Mouse (Mus musculus) heart, embryonic 16.5 days (tissue): ENCODE data around the gene Npas1. TPM values are rescaled to one million over a fixed set of nuclear protein-coding genes. Genes with fewer than 3 reads are reported as not detected.

ENCODE experiments used
- ATAC-seq: fragments of 200-750 bp; cut with Nextera tagmentation; replicated peaks from 2 replicates; pipeline ENCODE4 v1.8.0; 2017; ENCODE audit warnings: moderate number of reproducible peaks; ENCODE audit not compliant: insufficient read depth, low FRiP score; ENCODE audit errors: extremely low read depth
- H3K27ac ChIP-seq: fragments of 300-500 bp; sonication (generic); 2 replicates; pipeline ENCODE4 v1.5.1; 2014; ENCODE audit warnings: mild to moderate bottlenecking, low read length, control low read depth, moderate library complexity
- H3K27me3 ChIP-seq: fragments of 300-500 bp; sonication (generic); 2 replicates; pipeline ENCODE4 v1.6.1; 2014; ENCODE audit warnings: low read length, mixed read lengths; ENCODE audit not compliant: control insufficient read depth, insufficient read depth
- H3K36me3 ChIP-seq: fragments of 300-500 bp; sonication (generic); 2 replicates; pipeline ENCODE4 v1.6.1; 2014; ENCODE audit not compliant: control insufficient read depth, insufficient read depth
- H3K4me1 ChIP-seq: fragments of 300-500 bp; sonication (generic); 2 replicates; pipeline ENCODE4 v1.6.1; 2014; ENCODE audit warnings: low read length, mixed read lengths; ENCODE audit not compliant: control insufficient read depth, insufficient read depth
- H3K4me2 ChIP-seq: fragments of 300-500 bp; sonication (generic); 2 replicates; pipeline ENCODE4 v1.6.1; 2014; ENCODE audit warnings: low read depth, mild to moderate bottlenecking, control low read depth, low read length
- H3K4me3 ChIP-seq: fragments of 300-500 bp; sonication (generic); 2 replicates; pipeline ENCODE4 v1.5.1; 2014; ENCODE audit warnings: mild to moderate bottlenecking, control low read depth, low read length
- H3K9ac ChIP-seq: fragments of 300-500 bp; sonication (generic); 2 replicates; pipeline ENCODE4 v1.6.1; 2014; ENCODE audit warnings: low read length, control low read depth
- H3K9me3 ChIP-seq: fragments of 300-500 bp; sonication (generic); replicated peaks from 2 replicates; pipeline ENCODE4 v1.6.1; 2016; ENCODE audit warnings: low read length; ENCODE audit not compliant: control insufficient read depth
- WGBS: fragments of 180-500 bp; shearing (Covaris S2); extraction: QIAGEN DNeasy Blood & Tissue Kit; methylation state at CpG from one replicate; pipeline ENCODE4 v1.1.7; 2014; 5-methylcytosine and 5-hydroxymethylcytosine counted together
- polyA plus RNA-seq: library from polyadenylated mRNA; unstranded; fragments of >200 nt; fragmentation: Nextera tagmentation; extraction: Ambion mirVana; gene quantifications from 2 replicates; pipeline ENCODE4 v1.2.1, GENCODE M21; 2015

Npas1 gene
- polyA plus RNA-seq, 1 experiment from 2014 or later, result 0.59 TPM

- WGBS, result 89% methylated on average over 5 of the region's 5 CpGs
- no peak for ATAC-seq
Observed at GRCm38 (mm10) chr7:16418713-16419112, 58.8 kb downstream of the Npas1 start.

GRCm38 (mm10) chr7:16417141-16417771, 60.3 kb downstream of the Npas1 start:
- WGBS, result 41% methylated on average over 10 of the region's 10 CpGs
- H3K36me3 ChIP-seq, result peaks cover 34% of the 10 kb centered on the region
- ATAC-seq, result peak; percentile 84

More at GRCm38 (mm10) chr7:16418713-16419112, 58.8 kb downstream of the Npas1 start:
- no peak overlapping the region for H3K9ac ChIP-seq
- H3K9me3 ChIP-seq, result no peaks in the 10 kb centered on the region
- H3K27me3 ChIP-seq, result no peaks in the 10 kb centered on the region
- H3K4me1 ChIP-seq, result peaks cover 21% of the 10 kb centered on the region
- no peak overlapping the region for H3K4me2 ChIP-seq
- peaks cover 45% of the 10 kb centered on the region for H3K36me3 ChIP-seq
- no peak overlapping the region for H3K27ac ChIP-seq
- H3K4me3 ChIP-seq, result no peak overlapping the region

GRCm38 (mm10) chr7:16415426-16415825, 62.1 kb downstream of the Npas1 start:
- Histone ChIP-seq H3K27ac (no peak overlapping the region), H3K4me1 (peaks cover 27% of the 10 kb centered on the region), H3K27me3 (no peaks in the 10 kb centered on the region), H3K36me3 (peaks cover 16% of the 10 kb centered on the region), H3K9me3 (no peaks in the 10 kb centered on the region), H3K9ac (no peak overlapping the region), H3K4me2 (no peak overlapping the region), H3K4me3 (no peak overlapping the region)
- WGBS, result 70% methylated on average over 3 of the region's 3 CpGs
- no peak for ATAC-seq

More at GRCm38 (mm10) chr7:16417141-16417771, 60.3 kb downstream of the Npas1 start:
- H3K4me1 ChIP-seq, result peaks cover 25% of the 10 kb centered on the region
- no peaks in the 10 kb centered on the region for H3K9me3 ChIP-seq
- 0 out of 2 replicates have a peak overlapping the region, but pooled peaks have one; percentile 10 for H3K4me2 ChIP-seq
- no peak overlapping the region for H3K4me3 ChIP-seq
- H3K9ac ChIP-seq, result no peak overlapping the region
- no peaks in the 10 kb centered on the region for H3K27me3 ChIP-seq
- peak overlapping the region; percentile 82 for H3K27ac ChIP-seq

- 81% methylated on average over 2 of the region's 2 CpGs for WGBS
- Histone ChIP-seq H3K27ac (no peak overlapping the region), H3K4me2 (no peak overlapping the region), H3K4me1 (peaks cover 26% of the 10 kb centered on the region), H3K27me3 (no peaks in the 10 kb centered on the region), H3K4me3 (no peak overlapping the region), H3K36me3 (peaks cover 3% of the 10 kb centered on the region; the same call in 1 of the 2 replicates), H3K9ac (no peak overlapping the region), H3K9me3 (no peaks in the 10 kb centered on the region)
- ATAC-seq, result no peak
Observed at GRCm38 (mm10) chr7:16412930-16413329, 64.6 kb downstream of the Npas1 start.

GRCm38 (mm10) chr7:16412220-16412896, 65.2 kb downstream of the Npas1 start:
- Histone ChIP-seq H3K36me3 (peaks cover 3% of the 10 kb centered on the region; the same call in 1 of the 2 replicates), H3K4me1 (peaks cover 21% of the 10 kb centered on the region), H3K9me3 (no peaks in the 10 kb centered on the region), H3K27me3 (no peaks in the 10 kb centered on the region), H3K4me2 (no peak overlapping the region), H3K27ac (no peak overlapping the region), H3K9ac (no peak overlapping the region), H3K4me3 (no peak overlapping the region)
- ATAC-seq, result no peak
- WGBS, result 76% methylated on average over 8 of the region's 8 CpGs

- peaks cover 18% of the 10 kb centered on the region for H3K4me1 ChIP-seq
- no peak overlapping the region for H3K9ac ChIP-seq
- H3K27ac ChIP-seq, result no peak overlapping the region
- no peaks in the 10 kb centered on the region for H3K27me3 ChIP-seq
- no peak overlapping the region for H3K4me2 ChIP-seq
- H3K36me3 ChIP-seq, result no peaks in the 10 kb centered on the region; the same call in 1 of the 2 replicates
- no peak overlapping the region for H3K4me3 ChIP-seq
- 92% methylated on average over 5 of the region's 5 CpGs for WGBS
- no peaks in the 10 kb centered on the region for H3K9me3 ChIP-seq
- ATAC-seq, result no peak
Observed at GRCm38 (mm10) chr7:16411100-16411499, 66.4 kb downstream of the Npas1 start.

GRCm38 (mm10) chr7:16406978-16407377, 70.5 kb downstream of the Npas1 start:
- peaks cover 38% of the 10 kb centered on the region for H3K4me1 ChIP-seq
- no peaks in the 10 kb centered on the region for H3K9me3 ChIP-seq
- H3K9ac ChIP-seq, result no peak overlapping the region
- whole genome bisulfite sequencing, result 68% methylated on average over 3 of the region's 3 CpGs
- H3K36me3 ChIP-seq, result no peaks in the 10 kb centered on the region
- no peaks in the 10 kb centered on the region for H3K27me3 ChIP-seq
- H3K27ac ChIP-seq, result no peak overlapping the region
- no peak overlapping the region for H3K4me2 ChIP-seq
- H3K4me3 ChIP-seq, result no peak overlapping the region
- no peak for ATAC-seq

Other genes with a start within 250 kb of the Npas1 start
- gene C5ar2, start 233.6 kb downstream of the Npas1 start, polyA plus RNA-seq, result 0.76 and 0.88 TPM in 2 replicates
- gene C5ar1, start 218.2 kb downstream of the Npas1 start, polyA plus RNA-seq, result 2.6 and 3.2 TPM in 2 replicates
- 6.9 and 9.0 TPM in 2 replicates for gene Inafm1, start 204.1 kb downstream of the Npas1 start, polyA plus RNA-seq
- gene Ccdc9, start 190.9 kb downstream of the Npas1 start, polyA plus RNA-seq, result 12.0 and 15.2 TPM in 2 replicates
- gene Bbc3, start 169.3 kb downstream of the Npas1 start, polyA plus RNA-seq, result 5.7 and 6.8 TPM in 2 replicates
- 211 and 235 TPM in 2 replicates for gene Sae1, start 89.9 kb downstream of the Npas1 start, polyA plus RNA-seq
- gene Zc3h4, start 76.8 kb downstream of the Npas1 start, polyA plus RNA-seq, result 8.5 and 9.0 TPM in 2 replicates
- 81.6 and 82.1 TPM in 2 replicates for gene Tmem160, start 24.9 kb downstream of the Npas1 start, polyA plus RNA-seq
- 12.9 and 16.0 TPM in 2 replicates for gene Arhgap35, start 137.3 kb upstream of the Npas1 start, polyA plus RNA-seq
- gene Ceacam15, start 198.0 kb upstream of the Npas1 start, polyA plus RNA-seq, result 0.86 and 1.0 TPM in 2 replicates
- 0.33 TPM in 1 of 2 replicates, not detected in the other for gene Ceacam9, start 244.2 kb upstream of the Npas1 start, polyA plus RNA-seq